Mouse (Mus musculus) adrenal gland, postnatal 4 days (tissue): Measurements from ENCODE around the gene Flywch1. TPM values are rescaled to one million over a fixed set of nuclear protein-coding genes. Genes with fewer than 3 reads are reported as not detected.
"Not testable (repeated sequence)": the region's sequence is repeated elsewhere in the genome, so short reads cannot be mapped to it uniquely, and the experiment has no call there.

Experiments used
- DNase-seq, 2 experiments: peaks; one replicate each; pipeline ENCODE4 v3.0.0; 2021 to 2022; ENCODE audit warnings: low spot score in 2 of 2, mixed read lengths in 2 of 2
- total RNA-seq, 2 experiments: library from RNA; stranded (reverse); gene quantifications; 2 replicates each; pipeline ENCODE4 v1.2.3; 2021

Flywch1 gene
- total RNA-seq, 2 experiments from 2014 or later = 60.9 to 62.4 TPM

DNA sequence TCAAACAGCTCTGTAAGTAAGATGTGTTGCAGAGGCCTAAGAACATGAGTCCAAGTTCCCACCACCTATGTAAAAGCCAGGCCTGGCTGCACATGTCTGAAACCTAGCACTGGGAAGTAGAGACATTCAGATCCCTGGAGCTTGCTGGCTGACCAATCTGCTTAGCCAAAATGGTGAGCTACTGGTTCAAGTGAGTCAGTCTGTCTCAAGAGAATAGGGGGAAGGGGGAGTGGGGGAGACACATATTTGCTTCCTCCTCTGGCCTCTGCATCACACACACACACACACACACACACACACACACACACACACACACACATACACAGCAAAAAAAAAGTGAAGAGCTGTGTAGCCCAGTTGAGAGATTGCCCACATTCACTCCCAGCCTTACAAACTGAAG is 11.9 kb upstream of the Flywch1 start:
- DNase-seq = no peak

DNA sequence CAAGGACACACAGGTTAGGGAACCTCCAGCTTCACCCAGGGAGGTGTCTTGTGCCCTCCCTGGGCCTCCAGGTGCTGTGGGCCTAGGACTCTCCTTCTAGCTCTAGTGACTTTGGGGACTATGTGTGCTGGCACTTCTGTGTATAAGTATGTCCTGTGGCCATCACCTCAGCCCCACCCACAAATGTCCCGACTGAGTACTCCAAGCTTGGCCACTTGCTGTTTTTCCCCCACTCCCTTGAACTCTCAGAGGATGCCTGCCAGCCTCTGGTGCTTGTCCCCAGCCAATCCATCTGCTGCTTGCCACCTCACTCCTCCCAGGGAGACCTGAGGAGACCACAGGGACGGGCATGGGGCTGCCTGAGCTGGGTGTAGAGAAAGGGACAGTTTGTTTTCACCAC is 7.0 kb upstream of the Flywch1 start:
- DNase-seq = no peak

DNA sequence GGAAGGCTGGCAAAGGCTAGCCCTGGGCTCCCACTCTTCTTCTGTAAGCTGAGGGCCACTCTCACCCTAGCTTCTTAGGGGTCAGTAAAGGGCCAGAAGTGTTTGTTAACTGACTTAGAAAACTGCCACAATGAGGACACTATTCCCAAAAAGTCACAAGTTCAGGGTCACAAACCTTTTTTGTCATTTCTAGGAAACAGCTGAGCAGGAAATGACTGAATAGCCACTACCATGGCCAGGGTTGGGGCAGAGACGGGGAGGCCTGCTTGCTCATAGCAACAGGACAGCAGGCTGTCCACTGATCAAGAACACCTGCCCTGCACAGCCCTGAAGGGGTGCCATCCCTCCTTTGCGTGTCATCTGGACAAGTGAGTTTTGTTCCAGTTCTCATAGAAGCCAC is 5.7 kb upstream of the Flywch1 start:
- no peak for DNase-seq

DNA sequence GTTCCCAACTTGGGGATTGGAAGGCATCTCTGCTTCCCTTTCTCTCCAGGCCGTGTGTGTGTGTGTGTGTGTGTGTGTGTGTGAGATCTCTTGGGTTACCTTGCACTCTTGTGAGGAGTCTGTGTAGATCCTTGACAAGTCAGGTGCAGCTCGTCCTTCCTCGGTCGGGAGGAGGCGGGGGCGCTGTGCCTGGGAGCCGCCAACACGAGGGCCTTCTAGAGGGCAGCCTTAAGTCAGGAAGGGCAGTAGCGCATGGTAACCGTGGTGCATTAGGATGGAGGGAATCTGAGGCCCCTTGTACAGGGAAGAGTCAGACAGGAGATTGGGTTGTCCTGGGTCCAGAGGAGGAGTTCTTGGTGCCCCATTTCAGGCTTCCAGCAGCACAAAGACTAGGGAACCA is 4.8 kb upstream of the Flywch1 start:
- no peak for DNase-seq

DNA sequence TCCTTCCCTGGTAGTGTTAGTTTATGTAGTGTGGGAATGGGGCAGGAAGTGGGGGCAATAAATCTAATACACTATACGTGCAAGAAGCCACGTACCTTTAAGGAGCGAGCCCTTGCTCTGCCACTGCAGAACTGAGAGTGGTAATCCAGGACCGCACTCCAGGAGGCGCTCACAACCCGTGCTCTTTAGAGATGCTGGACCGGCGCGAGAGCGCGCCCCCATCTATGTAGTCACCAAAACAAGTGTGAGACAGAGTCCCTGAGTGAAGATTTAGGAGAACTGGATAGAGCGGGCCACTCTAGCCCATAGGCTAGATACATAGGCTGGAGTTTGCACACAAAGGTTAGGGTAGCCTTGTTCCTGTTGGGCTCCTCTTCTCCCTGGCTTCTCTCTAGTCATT is 2.7 kb upstream of the Flywch1 start:
- peak; percentile 62 to 76 for DNase-seq

DNA sequence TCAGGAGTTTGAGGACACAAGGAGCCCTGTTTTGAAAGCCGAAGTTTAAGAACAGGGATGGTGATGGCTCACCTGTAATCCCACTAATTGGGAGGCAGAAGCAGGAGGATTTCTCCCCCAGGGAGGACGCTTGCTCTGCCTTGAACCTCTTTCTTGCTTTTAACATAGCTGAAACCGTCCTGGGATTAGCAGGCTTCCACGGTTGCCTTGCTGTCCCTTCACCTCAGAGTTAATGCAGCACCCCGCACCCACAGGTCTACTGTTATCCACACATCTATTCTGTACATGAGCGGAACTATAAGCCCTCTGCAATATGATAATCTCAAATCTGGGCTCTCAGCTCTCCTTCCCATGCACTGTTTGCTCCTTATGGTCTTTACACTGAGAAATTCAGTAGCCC is 2.3 kb upstream of the Flywch1 start:
- no peak for DNase-seq

DNA sequence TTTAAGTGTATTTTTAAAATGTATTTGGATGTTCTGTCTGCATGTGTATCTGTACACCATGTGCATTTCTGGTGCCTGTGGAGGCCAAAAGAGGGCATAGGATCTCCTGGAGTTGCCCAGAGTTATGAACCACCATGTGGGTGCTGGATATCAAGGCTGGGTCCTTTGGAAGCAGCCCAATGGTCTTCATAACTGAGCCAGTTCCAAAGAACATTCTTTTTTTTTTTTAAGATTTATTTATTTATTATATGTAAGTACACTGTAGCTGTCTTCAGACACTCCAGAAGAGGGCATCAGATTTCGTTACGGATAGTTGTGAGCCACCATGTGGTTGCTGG is 786 bp upstream of the Flywch1 start:
- DNase-seq = not testable (repeated sequence)

DNA sequence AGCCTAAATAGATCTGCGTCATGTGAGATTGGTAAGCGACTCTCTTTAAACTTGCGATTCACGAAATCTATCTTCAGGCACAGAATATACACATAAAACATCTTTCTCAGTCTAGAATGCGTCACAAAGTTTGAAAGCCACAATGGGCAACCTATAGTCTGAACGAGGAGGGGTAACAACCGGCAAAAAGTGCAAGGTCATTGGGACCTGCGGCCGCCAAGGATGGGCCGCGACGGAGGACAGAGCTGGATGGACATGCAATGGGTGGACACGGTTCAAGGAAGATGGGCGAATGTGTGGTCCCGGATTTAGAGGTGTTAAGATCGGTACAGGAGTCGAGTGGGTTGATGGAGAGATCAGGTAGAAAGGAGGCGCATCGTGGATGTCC is 512 bp downstream of the Flywch1 start:
- DNase-seq = no peak

DNA sequence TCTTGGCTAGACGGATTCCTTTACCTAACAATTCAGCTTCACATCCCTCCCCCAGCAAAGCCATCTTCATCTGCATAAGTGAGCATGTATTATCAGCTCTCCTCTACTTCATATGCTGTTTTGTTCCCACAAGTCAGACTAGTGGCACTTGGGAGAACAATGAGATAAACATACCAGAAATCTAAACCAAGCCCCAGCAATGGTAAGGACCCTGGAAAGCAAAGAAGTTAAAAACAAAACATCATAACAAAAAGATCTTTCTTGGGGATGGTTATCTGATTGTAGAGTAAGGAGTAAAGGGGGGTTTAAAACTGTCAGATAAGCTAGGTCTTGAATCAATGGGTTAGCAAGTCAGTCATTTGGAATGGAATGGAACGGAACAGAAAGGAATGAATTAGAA is 909 bp downstream of the Flywch1 start:
- DNase-seq = no peak

DNA sequence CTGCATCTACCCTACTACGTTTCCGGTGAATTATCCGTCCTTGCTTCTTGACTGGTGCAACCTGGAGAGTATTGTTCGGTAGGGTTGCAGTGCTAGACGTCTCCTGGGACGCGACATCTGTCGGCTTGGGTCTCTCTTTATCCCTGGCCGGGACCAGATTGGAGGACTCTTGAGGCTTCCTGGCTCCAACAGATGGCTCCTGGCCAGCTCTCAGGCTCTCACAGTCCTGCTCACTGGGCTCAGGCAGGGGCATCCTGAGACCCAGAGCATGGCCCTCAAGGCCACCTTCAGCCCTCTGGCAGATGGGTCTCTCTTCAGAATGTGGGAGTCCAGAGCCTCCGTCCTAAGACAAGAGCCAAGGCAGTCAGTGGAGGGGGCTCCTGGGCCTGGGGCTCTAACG is 8.4 kb downstream of the Flywch1 start:
- DNase-seq = no peak

DNA sequence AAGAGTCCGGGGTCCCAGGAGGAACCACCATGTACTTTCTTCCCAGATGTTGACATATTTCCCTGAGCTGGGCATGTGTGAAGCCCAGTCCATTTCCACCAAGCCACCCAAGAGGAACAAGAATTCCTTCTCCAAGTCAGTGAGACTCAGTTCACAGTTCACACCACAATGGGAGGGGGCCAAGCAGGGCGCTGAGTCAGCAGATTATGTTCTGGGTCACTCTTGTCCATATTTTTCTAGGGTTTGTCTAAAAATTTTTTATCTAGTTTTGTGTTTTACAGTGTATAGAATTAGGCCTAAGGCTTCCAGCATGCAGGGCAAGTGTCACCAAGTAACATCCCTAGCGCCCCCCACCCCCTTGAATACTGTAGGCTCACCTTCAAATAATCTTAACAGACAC is 10.2 kb downstream of the Flywch1 start:
- DNase-seq = no peak

DNA sequence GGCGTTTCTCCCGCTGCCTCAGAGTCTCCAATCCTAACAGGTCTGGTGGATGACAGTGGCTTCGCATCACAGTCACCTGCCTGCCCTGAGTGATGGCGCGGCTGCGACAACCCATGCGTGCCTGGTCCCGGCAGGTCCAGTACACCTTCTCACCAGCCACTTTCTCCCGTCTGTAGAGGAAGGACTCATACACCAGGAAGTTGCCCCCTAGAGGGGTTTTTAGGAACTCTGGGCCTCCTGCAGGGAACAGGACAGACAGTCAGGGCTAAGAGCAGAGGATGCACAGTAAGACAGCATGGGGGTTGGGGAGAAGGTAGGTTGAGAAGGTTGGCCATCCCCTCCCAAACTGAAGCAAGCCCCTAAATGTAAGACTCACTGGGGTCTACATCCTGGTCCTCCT is 11.2 kb downstream of the Flywch1 start:
- DNase-seq = no peak

DNA sequence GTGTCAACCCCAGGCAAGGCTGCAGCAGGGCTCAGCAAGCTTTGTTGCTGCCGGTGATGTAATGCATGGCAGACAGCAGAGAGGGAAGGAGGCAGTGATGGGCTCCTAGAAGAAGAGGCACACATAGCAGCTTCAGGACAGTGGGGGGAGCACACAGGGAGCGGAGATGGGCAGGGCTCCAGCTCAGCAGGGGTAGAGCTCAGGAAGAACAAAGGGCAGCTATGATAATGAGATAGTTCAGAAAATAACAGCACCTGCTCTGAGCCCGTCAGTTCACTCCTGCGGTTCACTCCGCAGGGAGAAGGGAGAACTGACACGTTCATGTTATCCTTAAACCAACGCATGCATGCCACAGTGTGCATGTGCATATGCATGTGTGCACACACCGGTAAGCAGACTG is 12.6 kb downstream of the Flywch1 start:
- DNase-seq = no peak

DNA sequence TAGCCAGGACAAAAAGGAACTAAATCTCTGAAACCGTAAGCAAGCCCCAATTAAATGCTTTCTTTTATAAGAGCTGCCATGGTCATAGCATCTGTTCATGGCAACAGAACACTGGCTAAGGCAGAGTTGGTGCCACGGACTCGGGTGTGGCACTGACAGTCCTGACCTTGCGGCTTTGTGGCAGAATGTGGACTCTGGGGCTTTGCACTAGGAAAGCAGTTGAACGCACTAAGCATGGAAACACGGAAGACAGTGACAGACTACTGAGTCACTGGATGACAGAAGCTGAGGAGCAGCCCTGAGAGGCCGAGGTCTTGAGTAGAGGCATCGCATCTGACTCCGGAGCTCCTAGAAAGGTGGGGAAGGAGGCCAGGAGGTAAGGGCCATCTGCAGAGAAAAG is 13.8 kb downstream of the Flywch1 start:
- DNase-seq = no peak

DNA sequence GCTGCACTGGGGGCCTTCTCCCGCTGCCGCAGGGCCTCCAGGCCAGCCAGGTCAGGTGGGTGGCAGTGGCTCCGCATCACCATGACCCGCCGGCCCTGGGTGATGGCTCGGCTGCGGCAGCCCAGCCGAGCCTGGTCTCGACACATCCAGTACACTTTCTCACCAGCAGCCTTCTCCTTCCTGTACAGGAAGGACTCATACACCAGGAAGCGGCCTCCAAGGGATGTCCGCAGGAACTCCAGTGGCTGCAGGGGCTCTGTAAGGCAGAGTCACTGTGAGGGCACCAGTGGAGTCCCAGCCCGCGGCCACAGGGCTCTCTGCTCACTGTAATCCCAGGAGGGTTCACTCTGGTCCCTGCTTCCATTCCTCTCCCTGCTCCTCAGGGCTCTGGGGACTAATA is 15.7 kb downstream of the Flywch1 start:
- DNase-seq = no peak

DNA sequence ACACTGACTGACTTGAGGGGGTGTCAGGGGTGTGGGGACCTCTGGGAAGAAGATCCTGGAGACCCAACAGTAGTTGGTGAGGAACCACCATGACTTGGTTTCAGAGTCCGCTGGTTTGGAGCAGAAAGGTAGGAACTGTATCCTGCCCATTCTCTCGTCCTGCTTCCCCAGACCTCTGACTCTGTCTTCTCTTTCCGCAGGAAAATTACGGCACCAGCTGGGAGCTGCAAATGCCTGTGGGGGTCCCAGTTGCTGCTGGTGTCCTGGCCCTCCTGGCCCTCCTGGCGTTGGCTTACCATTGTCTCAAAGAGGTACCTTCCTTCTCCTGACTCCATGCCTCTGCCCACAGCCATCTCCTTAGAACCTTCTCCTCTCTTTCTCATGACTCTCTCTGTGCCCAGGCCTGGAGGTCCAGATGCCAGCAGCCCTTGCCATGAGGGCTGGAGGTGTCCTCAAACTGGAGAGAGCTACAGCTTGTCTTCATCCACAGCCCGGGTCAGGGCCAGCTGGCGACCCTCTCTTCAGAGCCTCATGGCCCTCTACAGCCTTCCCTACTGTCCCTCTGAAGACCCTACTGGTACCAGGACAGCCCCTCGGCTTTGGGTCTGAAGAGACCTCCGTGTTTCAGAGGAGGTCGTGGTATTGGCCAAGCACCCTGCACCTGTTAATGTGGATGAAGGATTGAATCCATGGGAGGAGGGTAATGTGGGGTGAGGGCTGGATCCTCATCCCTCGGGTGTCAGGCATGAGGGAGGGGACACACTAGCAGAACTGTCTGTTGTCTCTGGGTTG is 21.8 kb downstream of the Flywch1 start:
- no peak for DNase-seq

DNA sequence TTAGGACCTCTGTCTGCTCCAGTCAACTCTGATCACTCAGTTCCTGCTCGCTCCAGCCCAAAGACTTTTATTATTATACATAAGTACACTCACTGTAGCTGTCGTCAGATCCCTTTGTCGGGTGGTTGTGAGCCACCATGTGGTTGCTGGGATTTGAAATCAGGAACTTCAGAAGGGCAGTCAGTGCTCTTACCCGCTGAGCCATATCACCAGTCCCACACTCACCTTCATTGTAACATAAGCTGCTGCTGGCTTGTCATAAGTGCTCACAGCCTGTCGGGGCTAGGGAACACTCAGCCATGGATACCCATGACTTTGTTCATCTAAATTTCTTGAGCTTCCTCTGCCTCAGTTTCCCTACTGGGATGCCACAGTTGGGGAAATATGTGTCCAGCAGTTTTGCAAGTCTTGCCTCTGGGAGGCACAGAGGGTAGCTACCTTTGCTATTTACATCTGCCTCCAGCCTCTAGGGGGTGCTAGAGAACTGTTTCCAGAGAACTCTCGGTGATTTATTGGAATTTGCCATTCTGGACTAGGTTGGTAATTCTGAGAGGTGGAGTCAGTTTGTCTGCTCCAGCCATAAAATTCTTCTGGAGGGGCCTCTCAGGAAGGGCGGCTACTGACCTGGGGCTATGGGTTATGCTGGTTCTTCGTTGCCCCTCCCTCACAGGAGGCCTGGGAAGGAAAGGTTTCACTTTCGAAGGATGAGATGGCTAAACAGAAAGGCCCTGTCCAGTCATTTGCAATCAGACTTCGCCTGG is 22.6 kb downstream of the Flywch1 start:
- DNase-seq = peak in 1 of 2 experiments; percentile 49

DNA sequence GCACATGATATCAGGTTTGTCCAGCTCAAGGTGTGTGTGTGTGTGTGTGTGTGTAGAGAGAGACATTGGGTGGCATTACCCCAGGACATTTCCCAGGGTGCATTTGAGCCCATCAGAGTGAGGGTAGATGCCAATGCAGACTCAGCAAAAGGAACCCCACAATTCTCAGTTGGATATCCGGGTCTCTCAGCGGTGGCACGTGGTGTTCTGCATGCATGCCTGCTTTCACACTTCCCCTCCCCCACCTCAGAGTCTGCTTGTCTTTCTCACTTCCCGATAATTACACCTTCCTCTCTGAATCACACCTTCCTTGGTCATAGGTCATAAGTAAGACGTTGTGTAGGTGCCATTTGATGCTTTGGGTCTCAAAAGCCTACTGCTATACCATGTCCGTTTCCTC is 23.4 kb downstream of the Flywch1 start:
- no peak for DNase-seq

DNA sequence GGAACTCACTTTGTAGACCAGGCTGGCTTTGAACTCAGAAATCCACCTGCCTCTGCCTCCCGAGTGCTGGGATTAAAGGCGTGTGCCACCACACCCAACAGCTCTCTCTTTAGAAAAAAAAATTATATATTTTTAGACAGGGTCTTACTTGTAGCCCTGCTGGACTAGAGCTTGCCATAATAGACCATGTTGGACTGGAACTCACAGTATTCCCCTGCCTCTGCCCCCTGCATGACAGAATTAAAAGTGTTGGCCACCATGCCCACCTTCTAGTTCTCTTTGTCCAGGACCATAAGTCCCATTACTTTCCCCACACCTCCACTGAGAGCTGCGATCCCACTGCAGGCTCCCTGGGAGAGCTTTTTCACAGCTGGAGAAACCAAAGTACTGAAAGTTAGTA is 23.9 kb downstream of the Flywch1 start:
- DNase-seq = no peak

DNA sequence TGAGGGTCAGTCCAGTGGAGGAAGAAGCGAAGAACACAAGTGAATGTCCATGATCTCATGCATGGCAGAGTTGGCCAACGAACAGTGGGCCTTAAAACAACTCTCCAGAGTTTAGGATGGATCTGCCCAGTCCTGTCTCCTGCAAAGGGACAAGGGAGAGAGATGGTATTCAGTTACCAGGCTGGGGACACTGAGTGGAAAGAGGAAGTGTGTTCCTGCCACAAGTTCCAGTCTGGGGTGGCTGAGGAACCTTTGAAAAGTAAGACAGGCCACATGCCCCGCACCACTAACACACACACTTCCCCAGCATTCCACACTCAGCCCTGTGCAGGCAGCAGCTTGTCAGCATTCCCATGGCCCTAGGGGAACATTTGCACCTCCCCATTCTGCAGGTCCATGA is 24.6 kb downstream of the Flywch1 start:
- no peak for DNase-seq

DNA sequence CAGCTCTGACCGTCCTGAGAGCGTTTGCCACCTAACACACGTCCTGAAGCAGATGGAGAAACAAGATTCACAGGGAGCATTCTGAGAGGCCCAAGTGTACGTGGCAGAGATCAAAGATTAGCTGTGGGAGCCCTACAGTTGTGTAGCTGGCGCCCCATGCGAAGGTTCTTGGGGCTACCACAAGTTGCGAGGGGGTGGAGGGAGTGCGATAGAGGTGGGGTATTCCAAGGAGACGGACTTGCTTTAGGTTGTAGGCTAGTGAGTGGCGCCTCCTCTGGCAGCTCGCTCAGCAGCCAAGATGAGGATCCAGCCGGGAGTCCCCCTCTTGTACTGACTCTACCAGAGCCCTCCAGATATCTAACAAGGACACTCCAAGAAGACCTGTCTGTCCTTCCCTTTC is 25.1 kb downstream of the Flywch1 start:
- DNase-seq = no peak

DNA sequence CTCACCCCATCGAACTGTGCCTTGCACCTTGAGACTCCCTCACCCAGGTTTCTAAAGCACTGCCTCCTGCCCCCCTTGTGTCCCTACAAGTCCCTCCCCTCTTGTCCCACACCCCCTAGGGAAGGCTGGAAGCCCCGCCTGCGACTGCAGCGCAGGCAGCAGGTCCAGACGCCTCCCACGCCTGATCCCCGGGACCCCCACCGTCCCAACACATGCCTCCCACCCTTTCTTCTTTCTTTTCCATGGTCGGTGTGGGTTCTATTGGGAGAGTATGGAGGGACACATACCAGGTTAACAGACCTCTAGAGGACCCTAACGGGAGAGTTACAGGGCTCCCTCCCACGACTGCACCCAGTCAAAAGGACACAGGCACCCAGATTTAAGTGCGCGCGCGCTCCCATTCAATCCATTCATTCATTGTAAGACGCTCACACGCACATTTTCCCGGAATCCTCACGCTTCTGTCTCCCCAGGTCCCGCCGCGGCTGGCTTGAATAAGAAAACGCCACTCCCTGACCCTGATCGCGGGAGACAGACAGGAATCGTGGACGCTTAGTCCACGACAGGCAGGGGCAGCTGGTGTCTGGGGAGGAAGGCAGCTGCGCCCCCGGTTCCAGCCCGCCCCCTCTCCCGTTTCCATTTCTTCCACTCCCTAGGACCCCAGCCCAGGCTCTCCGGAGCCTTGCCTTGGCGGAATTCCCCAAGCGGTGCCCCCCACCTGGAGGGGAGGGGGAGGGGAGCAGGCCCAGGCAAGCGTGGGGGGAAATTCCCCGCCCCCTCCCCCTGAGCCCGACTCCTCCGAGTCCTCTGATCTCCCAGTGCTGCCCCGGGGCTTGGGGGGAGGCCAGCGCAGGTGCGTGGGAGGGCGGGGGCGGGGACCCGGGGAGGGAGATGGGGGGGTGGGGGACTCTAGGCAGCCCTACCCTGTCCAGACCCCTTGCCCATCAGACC is 25.8 kb downstream of the Flywch1 start, which contains the start of gene Kremen2:
TSS of gene Kremen2 (minus strand) at position 533 of the 951 bp plus-strand sequence.
- DNase-seq = no peak
